Mouse (Mus musculus) c-Kit-negative CD71-positive TER-119-positive erythroid progenitor cells, embryonic 14.5 days (primary cell): ENCODE results near the gene Usp12.
A peak's percentile ranks its signal among the peaks of the same experiment; 100 is the strongest.

Experiments
- DNase-seq: peaks from one replicate; pipeline ENCODE4 v3.0.0-alpha.2; 2013; ENCODE audit warnings: low read depth, low spot score

The Usp12 gene

GRCm38 (mm10) chr5:146695543-146695942, 99.3 kb downstream of the Usp12 start:
- peak; percentile 59 for DNase-seq

DNA sequence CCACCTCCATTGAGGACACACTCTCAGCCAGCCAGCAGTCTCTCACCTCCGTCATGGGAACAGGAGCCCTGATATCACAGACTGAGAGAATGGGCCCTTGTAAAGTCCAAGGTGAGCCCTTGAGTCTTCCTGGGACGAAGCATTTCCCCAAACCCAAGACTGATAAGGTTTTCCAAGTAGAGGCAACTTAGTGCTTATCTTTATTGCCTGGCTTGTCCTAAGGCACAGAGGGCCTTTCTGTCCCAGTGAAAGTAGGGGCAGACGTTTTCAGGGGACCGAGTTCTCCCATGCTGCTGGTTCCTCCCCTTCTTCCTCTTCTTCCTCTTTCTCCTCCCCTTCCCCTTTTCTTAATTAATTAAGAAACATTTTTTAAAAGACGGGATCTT, 101.8 kb downstream of the Usp12 start:
- peak; percentile 72 for DNase-seq

DNA sequence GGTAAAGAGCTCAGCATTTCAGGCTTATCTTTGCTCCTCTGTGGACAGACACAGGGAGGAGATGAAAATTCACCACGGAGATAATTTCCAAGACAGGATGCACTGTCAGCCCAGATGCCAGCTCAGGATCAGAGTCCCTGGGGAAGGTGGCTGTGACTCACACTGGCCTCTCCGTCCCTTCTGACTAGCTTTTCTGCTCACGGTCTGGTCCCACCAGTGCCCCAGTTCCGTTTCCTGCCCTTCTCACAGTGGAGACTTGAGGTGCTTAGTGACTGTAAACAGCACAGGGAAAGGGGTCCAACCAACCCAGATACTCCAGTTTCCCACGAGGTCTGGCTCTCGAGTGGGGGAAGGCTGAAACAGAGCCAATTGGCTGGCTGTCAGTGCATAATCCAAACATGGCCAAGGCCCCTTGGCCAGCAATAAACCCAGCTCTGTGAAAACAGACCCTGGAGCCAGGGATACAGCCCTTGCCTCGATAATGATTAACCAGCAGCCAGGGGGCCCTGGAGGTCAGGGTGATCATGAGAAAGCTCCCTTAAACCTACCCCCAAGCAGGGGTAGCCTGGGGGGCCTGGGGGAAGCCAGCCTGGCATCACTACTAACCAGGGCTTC, 102.3 kb downstream of the Usp12 start:
- DNase-seq, result peak; percentile 41

- peak; percentile 50 for DNase-seq
Measured at GRCm38 (mm10) chr5:146691745-146692144, 103.1 kb downstream of the Usp12 start.

- DNase-seq, result no peak
Measured at GRCm38 (mm10) chr5:146687541-146688313, 107.1 kb downstream of the Usp12 start.

DNA sequence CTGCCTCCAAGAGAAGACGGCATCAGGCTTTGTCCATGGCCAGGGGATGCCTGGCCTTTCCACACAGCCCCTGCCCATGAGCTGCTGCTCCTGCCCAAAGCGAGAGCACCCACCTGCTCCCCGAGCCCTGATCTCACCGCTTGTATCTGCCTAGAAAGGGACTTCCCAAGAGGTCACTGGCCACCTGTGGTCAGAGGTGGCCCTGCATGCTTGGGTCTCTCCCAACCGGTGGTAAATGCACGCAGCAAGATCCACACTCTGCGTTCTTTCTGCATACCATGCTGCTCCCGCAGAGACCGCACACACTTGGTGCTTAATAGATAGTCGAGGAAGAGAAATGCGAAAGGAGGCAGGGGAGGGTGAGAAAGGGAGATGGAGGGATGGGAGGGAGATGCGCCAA, 107.9 kb downstream of the Usp12 start:
- DNase-seq, result no peak
